Mouse (Mus musculus) myocyte (in vitro differentiated cells): ENCODE measurements at regions not wholly inside any gene's neighbourhood (a gene's known extent, or its start where the extent isn't known, plus 50 kb on each side); places are given as distances from the start of the nearest gene placed in this dataset.

Experiments used
- H3K27me3 ChIP-seq: one replicate; pipeline ENCODE4 v1.6.1; 2011; ENCODE audit not compliant: control insufficient read depth, insufficient read depth, insufficient read length
- H3K36me3 ChIP-seq: one replicate; pipeline ENCODE4 v1.6.1; 2011; ENCODE audit not compliant: control insufficient read depth, insufficient read depth
- H3K4me2 ChIP-seq: one replicate; pipeline ENCODE4 v1.6.1; 2011; ENCODE audit warnings: low read depth, control low read depth
- H3K4me3 ChIP-seq: one replicate; pipeline ENCODE4 v1.5.1; 2011; ENCODE audit warnings: mild to moderate bottlenecking, control low read depth, moderate library complexity
- H3K79me2 ChIP-seq: one replicate; pipeline ENCODE4 v1.6.1; 2011; ENCODE audit not compliant: control insufficient read depth, insufficient read depth
- H3ac ChIP-seq: one replicate; pipeline ENCODE4 v1.6.1; 2011; ENCODE audit not compliant: control insufficient read depth, insufficient read length
- CEBPB ChIP-seq: IDR thresholded peaks from 2 replicates; pipeline ENCODE4 v1.6.1; 2011; ENCODE audit warnings: mild to moderate bottlenecking, moderate library complexity; ENCODE audit not compliant: poor library complexity, insufficient read depth, severe bottlenecking
- E2F4 ChIP-seq: IDR thresholded peaks from one replicate; pipeline ENCODE4 v1.6.1; 2011; ENCODE audit warnings: mild to moderate bottlenecking, control low read depth, moderate library complexity; ENCODE audit not compliant: insufficient read depth
- MAX ChIP-seq: IDR thresholded peaks from one replicate; pipeline ENCODE4 v1.6.1; 2011; ENCODE audit warnings: low read depth, mild to moderate bottlenecking, control low read depth
- MYOD1 ChIP-seq, 3 experiments: IDR thresholded peaks; one replicate each; pipeline ENCODE4 v1.6.1; 2011; ENCODE audit warnings: control low read depth in 2 of 3, low read depth in 2 of 3, mild to moderate bottlenecking in 2 of 3, moderate library complexity in 1 of 3; ENCODE audit not compliant: insufficient read length in 2 of 3, control insufficient read depth in 1 of 3
- MYOG ChIP-seq, 3 experiments: IDR thresholded peaks; one replicate each; pipeline ENCODE4 v1.6.1; 2011; ENCODE audit warnings: control low read depth in 2 of 3, low read depth in 2 of 3, mild to moderate bottlenecking in 2 of 3; ENCODE audit not compliant: insufficient read length in 2 of 3, control insufficient read depth in 1 of 3, insufficient read depth in 1 of 3
- POLR2A ChIP-seq: IDR thresholded peaks from one replicate; pipeline ENCODE4 v1.6.1; 2011; ENCODE audit warnings: low read depth, mild to moderate bottlenecking, control low read depth, moderate library complexity; ENCODE audit not compliant: insufficient read length
- POLR2AphosphoS2 ChIP-seq: IDR thresholded peaks from one replicate; pipeline ENCODE4 v1.6.1; 2011; ENCODE audit warnings: low read depth, control low read depth; ENCODE audit not compliant: insufficient read length
- REST ChIP-seq: IDR thresholded peaks from one replicate; pipeline ENCODE4 v1.6.1; 2011; ENCODE audit warnings: mild to moderate bottlenecking, control low read depth, moderate library complexity; ENCODE audit not compliant: insufficient read depth, insufficient read length
- SRF ChIP-seq: IDR thresholded peaks from one replicate; pipeline ENCODE4 v1.6.1; 2011; ENCODE audit warnings: low read depth; ENCODE audit not compliant: control insufficient read depth, insufficient read length
- TCF12 ChIP-seq: IDR thresholded peaks from one replicate; pipeline ENCODE4 v1.6.1; 2011; ENCODE audit warnings: mild to moderate bottlenecking, control low read depth; ENCODE audit not compliant: poor library complexity, insufficient read depth, severe bottlenecking
- TCF3 ChIP-seq: IDR thresholded peaks from one replicate; pipeline ENCODE4 v1.6.1; 2011; ENCODE audit warnings: low read depth, control low read depth; ENCODE audit not compliant: insufficient read length
- USF1 ChIP-seq: IDR thresholded peaks from one replicate; pipeline ENCODE4 v1.6.1; 2011; ENCODE audit warnings: low read depth, mild to moderate bottlenecking, control low read depth, moderate library complexity

GRCm38 (mm10) chr19:33069761-33070160 lies 312.5 kb downstream of the Pten start:
- no peaks in the 10 kb centered on the region for H3K27me3 ChIP-seq
- H3K4me2 ChIP-seq: no peak overlapping the region
- no peak overlapping the region for H3ac ChIP-seq
- TF ChIP-seq MYOG (IDR thresholded peaks at IDR 0.05; ENCODE audit: control insufficient read depth in 1 of 3, insufficient read depth in 1 of 3, insufficient read length in 2 of 3, low read depth in 2 of 3): no peak
- TF ChIP-seq E2F4: no peak
- TF ChIP-seq MAX: no peak
- no peak for TF ChIP-seq SRF
- TF ChIP-seq CEBPB: no peak
- TF ChIP-seq TCF12: no peak
- no peaks in the 10 kb centered on the region for H3K36me3 ChIP-seq
- H3K79me2 ChIP-seq: no peaks in the 10 kb centered on the region
- H3K4me3 ChIP-seq: no peak overlapping the region

DNA sequence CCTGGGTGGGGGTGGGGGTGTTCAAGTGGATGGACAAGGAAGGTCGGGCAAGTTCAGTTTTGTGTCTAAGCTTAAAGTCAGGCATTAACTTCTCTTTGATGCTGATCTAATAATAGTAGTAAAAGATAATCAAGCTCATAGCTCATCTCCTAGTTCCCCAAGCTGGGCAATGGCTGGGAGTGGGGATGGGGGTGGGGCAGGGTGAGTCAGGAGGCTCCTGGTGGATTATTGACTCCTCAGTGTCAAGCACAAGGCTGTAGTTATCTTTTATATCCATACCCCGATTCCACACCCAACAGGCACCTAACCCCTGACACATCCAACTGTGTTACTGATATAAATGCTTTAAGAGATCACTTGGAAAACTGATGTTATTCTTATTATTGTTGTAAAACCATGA lies 315.0 kb downstream of the Pten start:
- Histone ChIP-seq H3K79me2 (no peaks in the 10 kb centered on the region), H3K4me2 (no peak overlapping the region), H3K4me3 (no peak overlapping the region), H3ac (no peak overlapping the region), H3K27me3 (no peaks in the 10 kb centered on the region), H3K36me3 (no peaks in the 10 kb centered on the region)
- TF ChIP-seq SRF (no peak), REST (no peak), MYOG (IDR thresholded peaks at IDR 0.05; ENCODE audit: control insufficient read depth in 1 of 3, insufficient read depth in 1 of 3, insufficient read length in 2 of 3, low read depth in 2 of 3) (no peak), E2F4 (no peak), POLR2AphosphoS2 (no peak), CEBPB (no peak), MYOD1 (IDR thresholded peaks at IDR 0.05; ENCODE audit: control insufficient read depth in 1 of 3, insufficient read length in 2 of 3, low read depth in 2 of 3) (no peak), TCF3 (no peak), MAX (no peak), TCF12 (no peak), POLR2A (no peak), USF1 (no peak)

- Histone ChIP-seq H3K36me3 (no peaks in the 10 kb centered on the region), H3ac (no peak overlapping the region), H3K4me3 (no peak overlapping the region), H3K27me3 (no peaks in the 10 kb centered on the region), H3K4me2 (no peak overlapping the region), H3K79me2 (no peaks in the 10 kb centered on the region)
- TF ChIP-seq SRF (no peak), TCF12 (no peak), MYOG (IDR thresholded peaks at IDR 0.05; ENCODE audit: control insufficient read depth in 1 of 3, insufficient read depth in 1 of 3, insufficient read length in 2 of 3, low read depth in 2 of 3) (no peak), MAX (no peak), USF1 (no peak), MYOD1 (IDR thresholded peaks at IDR 0.05; ENCODE audit: control insufficient read depth in 1 of 3, insufficient read length in 2 of 3, low read depth in 2 of 3) (no peak), POLR2A (no peak), E2F4 (no peak), TCF3 (no peak), CEBPB (no peak)
Observed at GRCm38 (mm10) chr19:33074907-33075306, 317.2 kb downstream of the Rnls start.

- no peak overlapping the region for H3K4me2 ChIP-seq
- H3K27me3 ChIP-seq: no peaks in the 10 kb centered on the region
- H3K4me3 ChIP-seq: no peak overlapping the region
- H3K79me2 ChIP-seq: no peaks in the 10 kb centered on the region
- TF ChIP-seq MYOG (IDR thresholded peaks at IDR 0.05; ENCODE audit: control insufficient read depth in 1 of 3, insufficient read depth in 1 of 3, insufficient read length in 2 of 3, low read depth in 2 of 3) (no peak), TCF12 (no peak), TCF3 (no peak), USF1 (no peak), E2F4 (no peak), MYOD1 (IDR thresholded peaks at IDR 0.05; ENCODE audit: control insufficient read depth in 1 of 3, insufficient read length in 2 of 3, low read depth in 2 of 3) (no peak), MAX (no peak), POLR2A (no peak), CEBPB (no peak), POLR2AphosphoS2 (no peak), REST (no peak), SRF (no peak)
- H3ac ChIP-seq: no peak overlapping the region
- H3K36me3 ChIP-seq: no peaks in the 10 kb centered on the region
Observed at GRCm38 (mm10) chr19:33078681-33079360, 313.3 kb downstream of the Rnls start.

DNA sequence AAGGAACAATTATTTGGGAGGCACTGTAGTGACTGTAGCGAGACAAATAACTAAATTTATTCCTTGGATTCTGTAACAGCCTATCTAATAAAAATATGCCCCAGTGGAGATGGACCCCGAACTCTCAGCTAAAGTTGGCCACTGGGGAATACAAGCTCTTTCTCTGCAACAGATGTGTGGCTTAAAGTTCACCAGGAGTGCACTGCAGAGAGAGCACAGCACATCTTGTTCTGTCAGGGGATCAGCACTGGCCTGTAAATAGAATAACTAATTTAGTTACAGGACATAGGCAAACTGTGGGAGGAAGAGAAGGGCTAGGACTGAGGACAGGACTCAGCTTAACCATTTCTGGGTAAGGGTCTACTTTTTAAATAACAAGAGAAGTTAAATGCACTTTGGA lies 312.1 kb downstream of the Rnls start:
- Histone ChIP-seq H3K27me3 (no peaks in the 10 kb centered on the region), H3K4me3 (no peak overlapping the region), H3K4me2 (no peak overlapping the region), H3K79me2 (no peaks in the 10 kb centered on the region), H3ac (no peak overlapping the region), H3K36me3 (no peaks in the 10 kb centered on the region)
- TF ChIP-seq CEBPB (no peak), E2F4 (no peak), TCF12 (no peak), TCF3 (no peak), MAX (no peak), MYOD1 (IDR thresholded peaks at IDR 0.05; ENCODE audit: control insufficient read depth in 1 of 3, insufficient read length in 2 of 3, low read depth in 2 of 3) (no peak), MYOG (IDR thresholded peaks at IDR 0.05; ENCODE audit: control insufficient read depth in 1 of 3, insufficient read depth in 1 of 3, insufficient read length in 2 of 3, low read depth in 2 of 3) (no peak), SRF (no peak), POLR2AphosphoS2 (no peak), POLR2A (no peak), REST (no peak), USF1 (no peak)
